Mouse (Mus musculus): ENCODE measurements around the gene Fbxl18.
A peak's percentile ranks its signal among the peaks of the same experiment; 100 is the strongest.

The Fbxl18 gene

DNA sequence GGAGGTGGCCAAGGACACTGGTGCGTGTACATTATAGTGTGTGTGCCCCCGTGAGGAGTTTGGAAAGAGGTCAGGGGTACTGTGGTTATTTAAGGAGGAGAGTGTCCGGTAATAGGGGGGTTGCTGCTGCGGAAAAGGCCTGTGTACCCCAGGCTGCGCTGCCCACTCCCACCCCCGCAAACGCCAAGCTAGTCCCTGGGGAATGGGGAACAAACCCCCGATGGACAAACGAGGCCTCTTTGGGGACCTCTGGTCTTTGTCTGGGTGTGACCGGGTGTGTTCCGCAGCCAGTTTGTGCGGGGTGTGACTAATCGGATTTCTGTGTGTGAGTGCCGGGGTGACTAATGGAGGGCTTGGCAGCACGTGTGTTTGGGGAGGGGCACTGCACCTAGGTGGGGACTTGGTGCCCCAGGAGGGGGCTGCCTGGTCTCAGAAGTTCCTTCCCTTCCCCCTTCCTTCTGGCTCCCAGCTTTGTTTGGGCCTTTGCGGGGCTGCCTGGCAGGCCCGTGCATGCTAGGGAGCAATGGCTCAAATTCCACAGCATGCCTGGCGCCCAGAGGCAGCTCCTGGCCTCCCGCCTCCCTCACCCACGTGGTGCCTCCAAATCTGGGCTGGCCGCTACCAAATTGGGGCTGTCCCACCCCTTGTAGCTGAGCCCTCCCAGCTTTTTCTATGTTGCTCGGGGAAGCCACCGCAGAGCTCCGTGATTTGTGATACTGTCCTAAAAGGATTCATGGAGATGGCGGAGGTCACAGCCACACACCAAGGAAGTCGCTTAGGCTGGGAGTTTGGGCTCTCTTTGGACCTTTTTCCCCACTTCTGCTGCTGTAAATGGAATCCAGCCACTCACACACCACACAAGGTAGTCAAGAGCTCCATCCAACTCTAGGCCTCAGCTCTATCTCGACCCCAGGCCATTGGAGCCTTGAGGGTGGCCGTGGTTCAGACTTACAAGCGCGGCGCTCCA is 71.8 kb downstream of the Fbxl18 start:
- DNase-seq (ENCODE audit: low spot score in 2 of 2): peak; percentile 60 to 66

DNA sequence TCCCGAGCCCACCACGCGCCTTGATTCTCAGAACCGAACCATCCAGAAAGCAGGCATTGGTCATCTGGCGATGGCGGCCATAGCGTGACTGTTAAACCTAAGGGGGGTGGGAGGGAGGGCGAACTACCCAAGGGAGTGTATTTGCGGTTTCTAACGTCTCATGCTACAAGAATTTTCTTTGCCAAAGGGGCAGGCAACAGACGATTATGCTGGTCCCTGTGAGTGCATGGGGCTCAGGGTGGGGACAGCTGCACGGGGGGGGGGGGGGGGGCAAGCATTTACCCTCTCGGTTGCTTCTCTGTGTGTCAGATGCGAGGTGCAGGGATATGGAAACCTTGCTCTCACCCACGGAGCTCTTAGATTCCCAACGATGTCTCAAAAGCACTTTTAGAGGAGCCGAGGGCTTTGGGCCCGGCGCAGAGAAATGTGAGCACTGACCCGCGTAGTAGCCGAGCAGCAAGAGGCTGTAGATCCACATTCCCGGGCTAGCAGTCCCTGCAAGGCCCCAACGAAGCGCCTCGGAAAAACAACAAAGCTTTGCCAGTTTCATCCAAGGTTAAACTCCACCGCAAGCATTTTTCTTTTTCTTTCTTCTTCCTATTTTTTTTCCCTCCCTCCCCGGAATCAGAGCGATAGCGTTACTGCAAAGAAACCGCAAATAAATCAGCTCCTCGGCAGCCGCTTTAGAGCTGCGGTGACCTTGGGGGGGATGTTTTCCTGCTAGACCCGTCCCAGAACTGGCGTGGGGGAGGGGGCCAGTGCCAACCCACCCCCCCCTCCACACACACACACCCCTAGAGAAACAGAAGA is 72.7 kb downstream of the Fbxl18 start:
- peak; percentile 36 to 48 for DNase-seq (ENCODE audit: low spot score in 2 of 2)

DNA sequence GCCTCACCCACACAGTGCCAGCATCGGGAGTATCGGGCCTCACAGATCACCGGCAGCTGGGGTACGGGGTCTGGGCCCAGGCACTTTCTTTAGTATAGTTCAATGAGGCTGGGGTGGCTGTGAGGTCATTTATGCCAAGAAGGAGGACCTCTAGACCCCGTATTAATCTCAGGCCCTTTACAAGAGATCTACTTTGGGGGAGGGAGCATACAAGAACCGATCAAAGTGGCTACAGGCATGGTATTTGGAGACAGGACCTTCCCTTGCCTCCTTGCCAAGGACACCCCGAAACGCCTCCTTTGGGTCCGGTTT is 73.3 kb downstream of the Fbxl18 start:
- peak in 1 of 2 experiments; percentile 46 for DNase-seq (ENCODE audit: low spot score in 2 of 2)

DNA sequence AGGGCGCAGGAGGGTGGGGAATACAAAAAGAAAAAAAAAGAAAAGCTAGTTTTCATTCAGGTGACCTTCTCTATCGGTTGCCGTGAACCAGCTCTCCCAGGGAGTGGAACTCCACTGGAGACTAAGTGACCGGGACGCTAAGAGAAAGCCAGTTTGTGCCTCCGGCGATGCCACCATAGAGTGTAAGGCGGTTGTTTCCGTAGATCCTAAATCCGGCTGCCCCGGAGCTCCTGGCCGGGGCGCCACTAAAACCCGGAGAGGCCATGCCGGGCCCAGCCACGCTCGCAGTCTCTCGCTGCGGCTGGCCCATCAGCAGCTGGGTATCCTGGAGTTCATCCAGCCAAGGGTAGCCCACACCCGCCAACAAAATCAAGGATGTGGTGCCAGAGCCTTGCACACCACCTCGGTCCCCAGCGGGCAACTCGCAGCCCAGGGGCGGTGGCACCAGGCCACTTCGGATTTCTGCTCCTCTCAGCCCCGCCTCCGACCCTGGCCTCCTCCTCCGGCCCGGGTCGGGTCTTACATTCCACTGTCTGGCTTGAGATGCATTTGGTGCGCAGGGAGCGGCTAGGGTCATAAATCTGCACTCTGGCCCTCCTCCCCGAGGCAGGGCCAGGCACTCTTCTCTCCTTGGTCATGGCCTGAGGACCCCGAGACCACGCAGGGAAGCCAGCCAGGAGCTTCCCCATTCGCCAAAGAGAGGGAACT is 73.8 kb downstream of the Fbxl18 start:
- peak; percentile 61 to 78 for DNase-seq (ENCODE audit: low spot score in 2 of 2)

DNA sequence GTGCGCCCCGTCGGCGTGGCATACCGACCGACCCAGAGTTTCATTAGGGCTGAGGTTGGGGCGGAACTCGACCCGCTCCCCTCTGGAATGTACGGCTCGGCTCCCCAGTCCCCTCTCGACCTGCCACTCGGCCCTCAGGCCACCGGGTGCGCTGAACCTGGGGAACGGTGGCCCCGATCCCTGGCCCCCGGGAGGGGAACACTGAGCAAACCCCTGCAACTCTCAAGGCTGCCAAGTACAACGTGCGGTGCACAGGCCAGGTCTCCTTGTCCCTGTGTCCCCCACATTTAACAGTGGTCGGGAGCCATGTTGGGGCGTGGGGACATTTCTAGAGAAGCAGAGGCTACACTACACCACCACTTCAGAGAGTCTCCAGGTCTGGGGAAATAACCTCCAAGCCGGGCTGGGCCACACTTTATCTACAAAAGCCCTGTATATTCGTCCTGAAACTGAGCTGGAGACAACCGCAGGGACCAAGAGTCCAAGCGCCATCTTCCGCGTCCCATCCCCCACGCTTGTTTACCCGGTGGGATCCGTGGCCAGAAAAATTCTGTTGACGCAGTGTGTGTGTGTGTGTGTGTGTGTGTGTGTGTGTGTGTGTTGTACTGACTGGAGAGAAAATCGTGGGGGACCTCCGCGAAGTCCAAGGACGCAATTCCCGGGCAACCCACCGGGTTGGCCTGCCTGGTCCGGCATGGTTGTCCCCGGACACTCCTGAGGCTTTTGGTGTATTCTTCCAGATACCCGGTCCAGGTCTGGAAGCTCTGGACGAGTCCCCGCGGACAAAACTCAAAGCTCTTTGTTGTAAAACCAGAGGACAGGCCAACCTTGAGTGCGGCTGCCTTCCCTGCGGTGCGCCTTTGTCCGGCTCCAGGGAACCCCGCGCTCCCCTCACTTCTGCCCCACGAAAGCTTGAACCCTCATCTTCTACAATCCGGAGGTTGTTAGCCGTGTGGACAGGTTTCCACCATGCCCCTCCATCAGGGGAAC is 74.7 kb downstream of the Fbxl18 start:
- DNase-seq (ENCODE audit: low spot score in 2 of 2): peak; percentile 69 to 78

DNA sequence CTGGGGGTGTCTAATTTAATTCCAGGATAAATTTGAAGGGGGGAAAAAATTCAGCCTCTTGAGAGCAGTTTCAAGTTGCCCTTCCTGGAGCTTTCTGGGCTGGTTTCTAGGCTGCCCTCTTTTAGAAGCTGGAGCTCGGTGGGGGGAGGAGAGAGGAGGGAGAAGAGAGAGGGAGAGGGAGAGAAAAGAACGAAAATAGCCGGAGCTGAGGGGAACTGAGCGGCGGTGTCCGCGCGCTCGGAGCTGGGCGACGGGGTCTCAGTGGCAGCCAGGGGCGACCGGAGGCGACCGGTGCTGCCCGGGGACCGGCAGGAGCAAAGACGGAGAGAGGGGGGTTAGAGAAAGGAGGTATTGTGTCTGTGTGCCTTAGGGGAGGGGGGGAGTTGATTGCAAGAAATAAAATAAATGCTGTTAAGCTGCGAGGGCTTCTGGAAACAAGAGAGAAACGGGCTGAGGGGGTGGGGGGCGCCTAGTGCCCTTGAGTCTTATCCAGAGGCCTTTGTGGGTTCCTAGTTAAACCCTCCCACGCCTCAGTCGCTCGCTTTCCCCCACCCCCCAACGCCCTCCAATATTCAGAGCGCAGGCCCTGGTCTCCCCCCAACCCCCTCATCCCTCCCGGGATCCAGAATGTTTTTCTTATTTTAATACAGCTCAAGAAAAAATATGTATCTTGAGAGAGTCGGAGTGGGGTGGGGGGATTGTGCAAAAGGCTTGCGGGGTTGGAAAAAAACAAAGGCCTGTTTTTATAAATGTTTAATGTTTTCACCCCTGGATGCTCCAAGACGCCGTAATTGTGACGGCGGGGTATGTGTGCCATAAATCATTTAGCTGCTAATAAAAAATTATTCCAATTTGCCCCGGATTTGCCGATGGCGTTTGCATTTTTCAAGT is 75.6 kb downstream of the Fbxl18 start:
- peak; percentile 75 to 85 for DNase-seq (ENCODE audit: low spot score in 2 of 2)

DNA sequence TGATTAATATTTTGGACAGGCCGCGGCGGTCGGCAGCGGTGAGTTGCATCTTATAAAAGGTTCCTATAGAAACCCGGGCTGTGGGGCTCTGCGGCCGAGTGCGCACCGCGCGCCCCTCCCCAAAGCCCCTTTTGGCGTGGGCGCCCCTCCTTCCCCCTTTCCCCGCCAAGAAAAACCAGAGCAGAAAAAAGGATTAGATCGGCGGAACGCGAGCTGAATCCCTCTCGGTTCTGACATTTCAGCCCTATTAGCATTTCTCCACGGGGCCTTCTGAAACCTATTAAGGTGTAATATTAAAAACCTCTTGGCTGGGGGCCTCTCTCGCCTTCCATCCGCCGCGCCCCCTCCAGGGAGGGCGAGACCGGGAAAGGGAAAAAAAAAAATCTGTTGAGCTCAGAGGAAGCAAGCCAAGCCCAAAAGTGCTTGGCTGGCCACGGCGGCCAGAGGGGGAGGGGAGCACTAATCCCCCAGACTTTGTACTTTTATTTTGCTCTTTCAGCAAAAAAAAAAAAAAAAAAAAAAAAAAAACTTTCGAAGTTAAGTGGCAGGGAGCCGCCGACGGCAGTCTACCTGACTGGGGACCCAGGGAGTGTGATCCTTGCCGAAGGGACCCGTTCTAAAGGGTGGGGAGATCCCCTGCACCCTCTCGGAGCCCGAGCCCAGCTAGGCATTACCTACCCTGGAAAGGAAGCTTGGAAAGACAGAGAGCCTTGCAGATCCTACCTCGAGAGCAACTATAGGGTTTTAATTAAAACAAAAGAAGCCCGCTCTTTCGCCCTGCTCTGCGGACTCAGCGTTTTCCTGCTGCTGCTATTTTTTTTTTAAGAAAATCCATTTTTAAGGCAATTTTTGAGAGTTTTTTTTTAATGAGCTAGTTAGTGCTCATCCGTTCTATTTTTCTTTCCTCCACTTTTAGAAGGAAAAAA is 76.5 kb downstream of the Fbxl18 start:
- DNase-seq (ENCODE audit: low spot score in 2 of 2): peak; percentile 45 to 55

DNA sequence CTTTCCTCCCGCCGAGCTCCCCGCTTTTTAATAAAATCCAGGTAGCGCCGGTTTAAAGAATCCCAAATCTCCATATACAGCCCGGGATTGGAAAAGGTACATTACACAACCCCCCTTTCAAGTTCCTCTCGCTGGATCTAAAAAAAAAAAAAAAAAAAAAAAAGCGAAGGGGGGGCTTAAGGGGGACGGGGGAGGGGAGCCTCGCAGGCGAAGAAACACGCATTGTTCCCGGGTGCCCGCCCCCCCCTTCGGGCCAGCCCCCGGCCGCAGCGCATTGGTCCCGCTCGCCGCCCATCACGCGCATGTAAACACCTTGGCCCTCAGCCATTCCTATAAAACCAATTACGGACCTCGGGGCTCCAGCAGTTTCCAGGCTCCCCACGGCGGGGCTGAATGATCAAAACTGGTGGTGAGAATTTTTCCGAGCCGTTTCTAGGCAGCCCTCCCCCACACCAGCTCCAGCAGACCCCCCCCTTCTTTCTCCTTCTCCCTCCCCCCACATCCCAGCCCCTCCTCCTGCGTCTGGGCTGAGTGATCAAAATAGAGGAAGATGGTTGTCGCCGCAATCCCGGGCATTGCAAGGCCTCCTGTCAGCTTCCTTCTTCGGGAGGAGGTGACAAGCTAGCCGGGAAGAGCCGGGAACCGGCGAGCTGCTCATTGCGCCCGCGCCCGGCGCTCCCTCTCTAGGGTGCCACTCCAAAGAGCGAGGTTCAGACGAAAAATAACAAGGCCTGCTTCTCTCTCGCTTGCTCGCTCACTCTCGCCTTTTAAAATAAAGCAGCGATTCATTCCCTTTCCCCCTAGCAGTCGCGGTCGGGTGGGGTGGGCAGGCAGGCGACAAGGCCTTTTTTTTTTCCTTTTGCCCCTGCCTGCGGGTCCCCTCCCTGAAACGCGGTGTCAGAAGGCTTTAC is 77.4 kb downstream of the Fbxl18 start, which contains the start of gene Tnrc18:
Gene Tnrc18 (minus strand): TSS at position 139 of the 911 bp plus-strand sequence.
- DNase-seq (ENCODE audit: low spot score in 2 of 2): peak; percentile 99
